Mouse (Mus musculus): ENCODE measurements around the gene Cryge.

DNA sequence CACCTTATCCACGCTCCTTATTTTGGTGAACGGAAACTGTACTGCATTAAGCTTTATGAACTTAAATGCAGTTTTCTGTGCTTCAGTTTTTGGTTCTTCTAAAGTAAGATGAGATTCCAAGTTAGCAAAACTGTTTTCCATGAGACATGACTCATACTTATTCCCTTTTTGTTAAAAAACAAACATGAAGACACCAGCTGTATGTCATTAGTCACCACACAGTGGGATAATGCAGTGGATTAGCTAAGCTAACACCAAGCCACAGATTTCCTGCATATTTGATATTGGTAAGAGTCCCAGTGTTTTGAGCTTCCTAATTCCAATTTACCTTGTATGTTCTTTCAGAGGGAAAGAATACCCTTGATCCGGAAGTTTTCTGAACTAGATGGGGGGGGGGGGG lies 40.6 kb upstream of the Cryge start:
- TF ChIP-seq TAL1 (IDR thresholded peaks at IDR 0.05; ENCODE audit: low read length) (no peak), GATA1 (IDR thresholded peaks at IDR 0.05; ENCODE audit: low read length) (no peak)
